Mouse (Mus musculus): ENCODE measurements around the gene Klf13.
A peak's percentile ranks its signal among the peaks of the same experiment; 100 is the strongest.

The Klf13 gene

GRCm38 (mm10) chr7:63908496-63909285 lies 30.0 kb downstream of the Klf13 start:
- no peak for DNase-seq (ENCODE audit: low spot score)

DNA sequence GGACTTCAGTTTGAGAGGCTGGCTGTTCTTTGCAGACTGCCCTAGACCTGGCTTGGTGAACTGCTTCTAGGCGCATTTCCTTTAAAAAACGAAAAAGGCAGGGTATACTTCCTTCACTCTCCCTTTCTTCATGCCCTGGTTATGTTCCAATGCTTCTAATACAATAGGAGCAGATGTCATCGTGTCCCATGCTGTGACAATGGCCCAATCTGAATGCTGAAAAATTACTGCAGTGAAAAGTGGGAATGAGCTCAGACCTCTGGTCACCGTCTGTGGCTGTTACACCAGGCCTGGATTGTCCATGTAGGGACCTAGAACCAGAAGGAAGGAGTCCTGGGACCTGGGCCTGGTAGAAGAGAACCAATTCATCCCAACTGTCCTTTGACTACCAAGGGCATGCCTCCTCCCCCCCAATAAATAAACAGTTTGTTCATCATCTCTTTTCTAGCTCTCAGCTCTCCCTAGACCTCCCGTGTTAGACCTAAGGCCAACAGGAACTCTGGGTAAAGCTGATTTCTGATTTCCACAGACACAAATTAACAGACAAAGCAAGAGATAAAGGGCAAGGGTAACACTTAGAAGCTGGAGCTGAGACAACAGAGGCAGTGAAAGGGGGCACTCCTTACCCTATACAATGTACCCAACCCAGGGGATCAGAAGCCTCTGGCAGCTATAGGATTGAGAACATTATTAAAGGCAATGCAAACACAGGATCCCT lies 30.8 kb downstream of the Klf13 start:
- no peak for DNase-seq (ENCODE audit: low spot score)

- DNase-seq (ENCODE audit: low spot score): no peak
Observed at GRCm38 (mm10) chr7:63905642-63906041, 33.1 kb downstream of the Klf13 start.

- no peak for DNase-seq (ENCODE audit: low spot score)
Observed at GRCm38 (mm10) chr7:63905190-63905589, 33.5 kb downstream of the Klf13 start.

DNA sequence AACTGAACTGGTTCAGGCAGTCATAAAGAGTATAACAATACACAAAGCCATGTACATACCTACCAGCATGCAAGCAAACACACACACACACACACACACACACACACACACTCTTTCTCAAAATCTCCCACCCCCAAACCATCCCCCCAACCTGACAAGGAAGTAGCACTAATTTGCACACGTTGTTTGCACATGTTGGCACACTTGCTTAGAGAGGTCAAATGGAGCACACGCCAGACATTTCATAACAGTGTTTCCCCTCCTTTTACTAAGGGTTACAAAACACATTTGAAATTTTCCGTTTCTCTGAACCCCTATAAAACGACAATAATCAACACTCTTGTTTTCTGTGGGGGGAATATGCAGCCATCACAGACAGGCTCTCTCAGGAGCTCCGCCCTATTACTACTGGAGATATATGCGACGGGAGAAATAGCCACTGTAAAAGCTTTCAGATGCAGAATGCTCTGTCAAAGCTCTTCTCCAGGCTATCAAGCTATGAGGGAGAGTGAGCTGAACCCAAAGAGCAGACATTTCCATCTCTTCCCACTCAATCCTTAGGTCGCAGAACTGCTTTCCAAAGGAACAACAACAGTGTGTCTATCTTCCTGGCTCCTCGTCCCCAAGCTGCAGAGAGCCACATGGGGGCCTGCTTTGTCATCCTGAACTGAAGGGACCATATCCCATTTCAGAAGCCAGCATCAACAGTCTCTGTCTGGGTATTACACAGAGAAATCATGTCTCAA lies 34.9 kb downstream of the Klf13 start:
- no peak for DNase-seq (ENCODE audit: low spot score)

DNA sequence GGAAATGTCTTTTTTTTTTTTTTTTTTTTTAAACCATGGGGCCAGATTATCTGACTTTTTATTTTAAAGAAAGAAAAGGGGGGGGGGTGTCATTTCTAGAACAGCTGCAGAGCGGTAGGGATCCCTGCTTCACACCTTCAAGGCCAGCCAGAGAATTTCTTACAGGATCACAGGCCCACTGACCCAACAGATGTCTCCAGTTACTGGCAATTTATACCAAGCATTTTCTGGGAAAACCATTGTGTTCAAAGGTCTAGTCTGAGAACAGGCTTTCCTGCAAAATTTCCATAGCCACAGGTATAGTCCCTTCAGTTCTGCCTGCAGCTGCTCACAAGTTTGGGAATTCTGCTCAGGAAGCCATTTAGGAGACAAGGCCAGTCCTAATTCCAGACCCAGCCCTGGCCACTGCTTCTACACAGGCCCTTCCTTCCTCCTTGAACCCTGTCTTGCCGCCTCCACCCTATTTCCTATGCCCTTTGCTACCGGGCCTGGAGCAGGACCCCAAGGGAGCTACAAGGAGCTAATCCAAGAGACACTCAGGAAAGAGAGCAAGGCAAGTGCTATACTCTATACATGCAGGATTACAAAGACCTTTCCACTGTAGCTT lies 36.0 kb downstream of the Klf13 start:
- no peak for DNase-seq (ENCODE audit: low spot score)

DNA sequence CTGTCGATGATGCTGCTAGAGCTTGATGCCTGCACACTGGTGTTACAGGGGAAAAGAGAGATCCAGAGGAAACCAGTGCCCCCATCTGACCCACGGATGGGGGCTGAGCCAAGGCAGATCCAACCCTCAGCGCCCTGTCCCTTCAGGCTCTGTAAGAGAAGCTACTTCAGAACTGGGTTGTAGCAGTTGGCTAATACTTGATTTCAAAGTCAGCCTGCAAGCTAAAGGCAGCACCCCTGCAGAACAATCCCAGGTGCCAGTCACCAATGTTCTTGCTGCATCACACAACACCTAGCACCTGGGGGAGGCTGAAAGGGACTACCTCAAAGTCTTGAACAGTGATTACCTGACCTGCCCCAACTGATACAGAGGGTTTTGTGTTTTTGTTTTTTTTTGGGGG lies 36.8 kb downstream of the Klf13 start:
- DNase-seq (ENCODE audit: low spot score): no peak

- no peak for DNase-seq (ENCODE audit: low spot score)
Observed at GRCm38 (mm10) chr7:63901346-63901745, 37.4 kb downstream of the Klf13 start.

GRCm38 (mm10) chr7:63900411-63900810 lies 38.3 kb downstream of the Klf13 start:
- no peak for DNase-seq (ENCODE audit: low spot score)

GRCm38 (mm10) chr7:63899925-63900324 lies 38.8 kb downstream of the Klf13 start:
- DNase-seq (ENCODE audit: low spot score): no peak

DNA sequence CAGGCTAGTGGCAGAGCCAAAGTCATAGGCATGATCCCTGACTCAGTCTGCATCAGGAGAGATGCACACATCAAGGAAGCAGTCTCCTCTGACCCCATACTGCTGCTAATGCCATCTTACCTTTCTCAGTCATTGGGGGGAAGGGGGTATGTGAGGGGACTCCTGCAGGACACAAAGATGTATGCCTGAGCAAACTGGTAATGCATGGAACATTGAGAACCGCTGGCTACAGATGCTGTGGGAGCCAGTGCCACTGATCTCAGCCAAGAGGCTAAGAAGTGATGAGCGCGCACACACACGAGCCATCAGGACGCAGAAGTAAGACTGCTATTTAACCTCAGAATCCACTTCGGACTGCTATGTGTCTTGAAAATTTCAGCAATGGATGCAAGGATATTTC lies 40.5 kb downstream of the Klf13 start:
- DNase-seq (ENCODE audit: low spot score): no peak

DNA sequence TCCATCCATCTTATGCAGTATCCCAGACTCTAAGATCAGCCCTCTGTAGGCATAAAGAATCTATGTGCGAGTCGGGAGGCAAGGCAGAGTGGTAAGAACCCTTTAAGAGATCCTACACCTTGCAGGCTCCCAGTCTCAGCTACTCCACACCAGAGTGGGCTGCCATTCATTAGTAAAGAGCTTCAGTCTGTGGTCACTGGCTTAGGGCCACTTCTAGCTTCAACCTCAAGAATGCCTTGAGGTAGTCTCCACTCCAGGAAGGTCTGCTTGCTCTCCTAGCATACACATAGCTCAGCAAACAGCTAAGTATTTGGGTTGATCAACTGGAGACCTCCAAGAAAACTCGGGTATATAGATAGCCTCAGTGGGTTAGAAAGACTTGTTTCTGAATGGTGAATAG lies 41.1 kb downstream of the Klf13 start:
- no peak for DNase-seq (ENCODE audit: low spot score)

DNA sequence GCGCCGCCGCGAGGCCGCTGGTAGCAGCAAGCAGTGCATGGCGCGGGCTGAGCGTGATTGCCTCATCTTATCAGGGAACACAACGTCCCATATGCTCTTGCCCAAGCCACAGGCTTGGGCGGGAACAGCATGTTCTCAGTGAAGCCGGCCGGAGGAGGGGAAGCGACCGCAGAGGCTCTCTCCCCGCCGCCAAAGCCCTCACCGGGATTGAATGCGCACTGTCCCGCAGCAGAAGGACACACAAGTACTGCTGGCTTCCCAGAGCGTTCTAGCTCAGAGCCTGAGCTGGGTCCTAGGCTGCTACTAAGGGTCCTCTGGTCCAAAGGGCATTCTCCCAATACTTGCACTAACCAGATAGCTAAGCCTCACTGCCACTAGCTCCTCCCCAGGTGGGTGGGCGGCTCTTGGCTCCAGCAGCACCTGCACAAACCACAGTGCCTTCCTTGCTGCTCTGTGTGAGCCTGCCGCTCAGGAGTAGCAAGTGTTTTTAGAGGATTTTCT lies 41.7 kb downstream of the Klf13 start:
- DNase-seq (ENCODE audit: low spot score): peak; percentile 87

GRCm38 (mm10) chr7:63896276-63896967 lies 42.3 kb downstream of the Klf13 start:
- no peak for DNase-seq (ENCODE audit: low spot score)

GRCm38 (mm10) chr7:63895223-63895622 lies 43.5 kb downstream of the Klf13 start:
- DNase-seq (ENCODE audit: low spot score): no peak

GRCm38 (mm10) chr7:63894662-63895061 lies 44.1 kb downstream of the Klf13 start:
- DNase-seq (ENCODE audit: low spot score): no peak

- no peak for DNase-seq (ENCODE audit: low spot score)
Observed at GRCm38 (mm10) chr7:63893729-63894128, 45.0 kb downstream of the Klf13 start.

GRCm38 (mm10) chr7:63893201-63893600 lies 45.5 kb downstream of the Klf13 start:
- no peak for DNase-seq (ENCODE audit: low spot score)

DNA sequence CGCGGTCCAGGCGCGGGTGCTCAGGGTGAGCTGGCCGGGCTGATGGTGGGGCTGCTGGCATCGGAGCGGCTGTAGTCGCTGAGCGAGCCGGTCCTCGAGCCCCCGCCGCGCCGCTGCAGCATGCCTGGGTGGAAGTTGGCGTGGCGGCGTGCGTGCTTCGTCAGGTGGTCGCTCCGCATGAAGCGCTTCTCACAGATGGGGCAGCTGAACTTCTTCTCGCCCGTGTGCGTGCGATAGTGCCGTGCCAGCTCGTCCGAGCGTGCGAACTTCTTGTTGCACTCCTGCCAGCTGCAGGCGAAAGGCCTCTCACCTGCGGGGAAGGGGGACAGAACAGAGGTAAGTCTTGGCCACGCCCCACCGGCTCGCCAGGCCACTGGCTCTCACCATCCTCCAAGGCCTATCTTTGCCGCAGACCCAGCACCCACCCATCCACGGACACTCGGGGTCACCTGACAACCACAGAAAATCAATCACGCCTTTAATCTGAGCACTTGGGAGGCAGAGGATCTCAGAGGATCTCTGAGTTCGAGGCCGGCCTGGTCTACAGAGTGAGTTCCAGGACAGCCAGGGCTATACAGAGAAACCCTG lies 47.1 kb downstream of the Klf13 start:
- no peak for DNase-seq (ENCODE audit: low spot score)

- no peak for DNase-seq (ENCODE audit: low spot score)
Observed at GRCm38 (mm10) chr7:63889116-63889975, 49.4 kb downstream of the Klf13 start.
